Mouse (Mus musculus) C2C12 (cell line): ENCODE measurements around the gene Atr. TPM values are rescaled to one million over a fixed set of nuclear protein-coding genes. Genes with fewer than 3 reads are reported as not detected.
A peak's percentile ranks its signal among the peaks of the same experiment; 100 is the strongest.

Experiments
- H3K27me3 ChIP-seq: one replicate; pipeline ENCODE4 v1.6.1; 2011; ENCODE audit not compliant: control insufficient read depth, insufficient read depth, insufficient read length
- H3K36me3 ChIP-seq: one replicate; pipeline ENCODE4 v1.6.1; 2011; ENCODE audit not compliant: control insufficient read depth, insufficient read depth
- H3K4me3 ChIP-seq: one replicate; pipeline ENCODE4 v1.5.1; 2011; ENCODE audit warnings: mild to moderate bottlenecking, control low read depth; ENCODE audit not compliant: poor library complexity, insufficient read depth, severe bottlenecking
- H3K79me2 ChIP-seq: one replicate; pipeline ENCODE4 v1.6.1; 2011; ENCODE audit not compliant: control insufficient read depth, insufficient read depth
- H3K79me3 ChIP-seq: one replicate; pipeline ENCODE4 v1.6.1; 2011; ENCODE audit warnings: low read depth, control low read depth
- H3ac ChIP-seq: one replicate; pipeline ENCODE3; 2011; ENCODE audit warnings: low read depth; ENCODE audit not compliant: control insufficient read depth, insufficient read length
- CEBPB ChIP-seq: IDR thresholded peaks from one replicate; pipeline ENCODE4 v1.6.1; 2011; ENCODE audit warnings: low read depth, mild to moderate bottlenecking, control low read depth, moderate library complexity
- CTCF ChIP-seq: IDR thresholded peaks from one replicate; pipeline ENCODE4 v1.5.1; 2011; ENCODE audit not compliant: control insufficient read depth, insufficient read depth, insufficient read length
- FOSL1 ChIP-seq: IDR thresholded peaks from one replicate; pipeline ENCODE4 v1.8.0; 2011; ENCODE audit warnings: mild to moderate bottlenecking, low read length; ENCODE audit not compliant: poor library complexity, insufficient read depth, severe bottlenecking
- MAX ChIP-seq: IDR thresholded peaks from one replicate; pipeline ENCODE4 v1.6.1; 2011; ENCODE audit warnings: mild to moderate bottlenecking, control low read depth
- MYOD1 ChIP-seq: IDR thresholded peaks from one replicate; pipeline ENCODE4 v1.6.1; 2011; ENCODE audit warnings: low read depth; ENCODE audit not compliant: control insufficient read depth, insufficient read length
- MYOG ChIP-seq: IDR thresholded peaks from one replicate; pipeline ENCODE4 v1.6.1; 2011; ENCODE audit not compliant: control insufficient read depth, insufficient read length; ENCODE audit errors: extremely low read depth
- USF1 ChIP-seq: IDR thresholded peaks from one replicate; pipeline ENCODE4 v1.6.1; 2011; ENCODE audit warnings: low read depth, mild to moderate bottlenecking, control low read depth, moderate library complexity
- polyA plus RNA-seq: library from polyadenylated mRNA; unstranded; fragments of >200 nt; fragmentation: generic; extraction: Trizol; gene quantifications from one replicate; pipeline ENCODE4 v1.2.1, GENCODE M21; 2012; ENCODE audit warnings: missing spikeins

Gene Atr
- polyA plus RNA-seq, 1 experiment, result 2.1 TPM

GRCm38 (mm10) chr9:95839424-95839823 is 18.0 kb upstream of the Atr start:
- H3ac ChIP-seq, result no peak overlapping the region
- H3K27me3 ChIP-seq, result peaks cover 5% of the 10 kb centered on the region
- H3K79me2 ChIP-seq, result no peaks in the 10 kb centered on the region
- H3K79me3 ChIP-seq, result no peaks in the 10 kb centered on the region
- TF ChIP-seq FOSL1 (no peak), MYOD1 (no peak), CTCF (no peak), MAX (no peak), MYOG (no peak), USF1 (no peak), CEBPB (no peak)
- H3K36me3 ChIP-seq, result no peaks in the 10 kb centered on the region
- no peak overlapping the region for H3K4me3 ChIP-seq

- Histone ChIP-seq H3K79me2 (no peaks in the 10 kb centered on the region), H3K36me3 (no peaks in the 10 kb centered on the region), H3K27me3 (peaks cover 20% of the 10 kb centered on the region), H3ac (peak within 1 kb of the TSS; percentile 7), H3K79me3 (no peaks in the 10 kb centered on the region), H3K4me3 (no peak within 1 kb of the TSS)
- TF ChIP-seq USF1 (no peak), MAX (no peak), MYOD1 (no peak), CEBPB (no peak), MYOG (no peak)
Observed at GRCm38 (mm10) chr9:95844825-95845460, 12.5 kb upstream of the Atr start, which contains the start of gene Pls1. TSS of gene Pls1 (minus strand) at chr9:95845311.

GRCm38 (mm10) chr9:95845711-95846110 is 11.7 kb upstream of the Atr start:
- Histone ChIP-seq H3K27me3 (peaks cover 20% of the 10 kb centered on the region), H3K4me3 (no peak overlapping the region), H3K79me2 (no peaks in the 10 kb centered on the region), H3K36me3 (no peaks in the 10 kb centered on the region), H3K79me3 (no peaks in the 10 kb centered on the region), H3ac (no peak overlapping the region)
- no peak for TF ChIP-seq MYOD1
- no peak for TF ChIP-seq CTCF
- no peak for TF ChIP-seq USF1
- no peak for TF ChIP-seq FOSL1
- TF ChIP-seq CEBPB, result no peak
- no peak for TF ChIP-seq MAX
- no peak for TF ChIP-seq MYOG

- no peaks in the 10 kb centered on the region for H3K36me3 ChIP-seq
- no peaks in the 10 kb centered on the region for H3K79me2 ChIP-seq
- H3K79me3 ChIP-seq, result no peaks in the 10 kb centered on the region
- no peak overlapping the region for H3ac ChIP-seq
- TF ChIP-seq MAX, result no peak
- no peak for TF ChIP-seq CEBPB
- no peak for TF ChIP-seq USF1
- no peak for TF ChIP-seq CTCF
- TF ChIP-seq MYOG, result no peak
- no peak for TF ChIP-seq FOSL1
- TF ChIP-seq MYOD1, result no peak
- no peak overlapping the region for H3K4me3 ChIP-seq
- H3K27me3 ChIP-seq, result peaks cover 5% of the 10 kb centered on the region
Observed at GRCm38 (mm10) chr9:95851671-95852070, 5.7 kb upstream of the Atr start.

- H3K4me3 ChIP-seq, result no peak overlapping the region
- H3K79me3 ChIP-seq, result no peaks in the 10 kb centered on the region
- peaks cover 4% of the 10 kb centered on the region for H3K27me3 ChIP-seq
- peaks cover 4% of the 10 kb centered on the region for H3K79me2 ChIP-seq
- TF ChIP-seq MAX (no peak), USF1 (no peak), MYOD1 (no peak), CEBPB (no peak), FOSL1 (no peak), CTCF (peak; percentile 26), MYOG (no peak)
- no peak overlapping the region for H3ac ChIP-seq
- no peaks in the 10 kb centered on the region for H3K36me3 ChIP-seq
Observed at GRCm38 (mm10) chr9:95852896-95853295, 4.5 kb upstream of the Atr start.

GRCm38 (mm10) chr9:95854891-95855290 is 2.5 kb upstream of the Atr start:
- TF ChIP-seq FOSL1, result no peak
- no peak for TF ChIP-seq MAX
- TF ChIP-seq MYOG, result no peak
- no peak for TF ChIP-seq MYOD1
- H3K79me2 ChIP-seq, result peaks cover 19% of the 10 kb centered on the region

More at GRCm38 (mm10) chr9:95854891-95855290, 2.5 kb upstream of the Atr start:
- Histone ChIP-seq H3K4me3 (no peak overlapping the region), H3K79me3 (peaks cover 3% of the 10 kb centered on the region), H3ac (no peak overlapping the region), H3K27me3 (peaks cover 4% of the 10 kb centered on the region), H3K36me3 (no peaks in the 10 kb centered on the region)
